Mouse (Mus musculus): ENCODE measurements around the gene Gm42791.

The Gm42791 gene

DNA sequence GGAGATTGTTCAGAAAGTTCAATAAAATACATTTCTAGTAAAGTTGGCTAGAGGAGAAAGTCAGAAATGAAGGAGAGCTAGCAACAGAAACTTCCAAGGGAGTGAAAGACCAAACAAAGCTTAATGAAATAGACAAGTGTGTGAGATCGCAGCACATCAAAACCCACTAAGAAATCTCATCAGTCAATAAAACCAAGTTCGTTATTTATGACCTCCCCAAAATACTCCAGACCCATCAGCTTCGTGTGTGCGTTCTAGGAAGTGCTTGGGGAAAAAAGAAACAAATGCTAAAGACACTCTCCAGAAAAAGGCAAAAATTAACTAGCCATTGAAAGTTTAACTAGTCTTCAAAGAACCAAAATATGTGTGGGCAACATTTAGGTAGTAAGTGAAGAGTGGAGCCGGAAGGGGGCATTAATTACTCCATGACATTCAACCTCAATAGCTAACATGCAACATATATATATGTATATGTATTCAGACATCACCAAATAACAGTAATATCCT lies 67.2 kb downstream of the Gm42791 start:
- no peak for DNase-seq (ENCODE audit: low spot score in 2 of 2)

DNA sequence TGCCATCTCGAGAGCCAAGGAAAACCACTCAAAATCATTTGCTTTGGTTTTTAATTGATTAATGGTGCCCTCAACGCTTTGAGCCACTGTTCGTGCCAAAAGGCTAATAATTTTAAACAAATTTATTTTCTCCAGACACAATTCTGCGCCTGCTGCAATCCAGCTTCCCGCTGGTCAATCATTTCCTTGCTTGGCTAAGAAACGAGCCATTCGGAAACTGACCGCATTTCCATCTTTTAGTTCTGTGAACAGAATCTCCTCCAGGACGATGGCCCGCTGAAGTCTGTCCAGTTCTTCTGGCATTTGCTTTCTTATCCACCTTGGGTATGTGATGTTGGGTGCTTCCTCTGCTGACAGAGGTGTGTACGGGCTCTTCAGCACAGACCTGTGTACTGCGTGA lies 70.4 kb downstream of the Gm42791 start:
- DNase-seq (ENCODE audit: low spot score in 2 of 2), result no peak

DNA sequence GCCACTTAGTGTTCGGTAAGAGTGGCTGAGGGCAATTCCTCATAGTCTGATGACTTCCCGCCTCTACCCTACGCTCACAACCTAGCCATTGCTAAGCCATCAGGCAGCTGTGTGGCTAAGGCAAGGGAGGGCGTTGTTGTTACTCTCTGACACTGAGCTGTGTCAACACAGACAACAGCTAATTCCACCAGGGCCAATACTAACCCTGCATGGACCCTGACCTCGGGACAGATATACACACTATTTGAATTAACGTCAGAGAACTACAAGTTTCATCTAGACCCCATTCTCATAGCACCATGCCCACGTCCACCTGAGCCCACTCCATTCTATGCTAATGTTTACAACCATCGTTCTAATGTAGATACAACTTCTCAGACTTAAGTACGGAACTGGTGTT lies 70.9 kb downstream of the Gm42791 start:
- DNase-seq (ENCODE audit: low spot score in 2 of 2), result no peak

DNA sequence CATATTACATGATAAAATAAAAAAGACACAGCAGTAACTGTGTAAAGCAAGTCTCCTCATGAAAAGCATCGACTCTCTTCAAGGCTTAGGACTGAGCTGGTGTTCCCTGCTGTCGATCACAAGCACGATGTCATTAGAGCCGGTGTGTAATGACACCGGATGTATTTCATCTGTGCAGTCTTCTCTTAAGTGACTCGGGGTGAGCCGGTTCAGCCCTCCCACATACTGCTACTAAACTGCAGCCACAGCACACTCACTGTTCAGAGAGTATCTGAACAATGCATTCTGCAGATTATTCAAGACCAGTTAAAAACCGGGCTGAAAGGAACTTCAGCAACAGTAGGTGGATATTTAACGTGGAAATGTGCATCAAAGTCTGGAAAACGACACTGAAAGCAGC lies 71.5 kb downstream of the Gm42791 start:
- no peak for DNase-seq (ENCODE audit: low spot score in 2 of 2)

DNA sequence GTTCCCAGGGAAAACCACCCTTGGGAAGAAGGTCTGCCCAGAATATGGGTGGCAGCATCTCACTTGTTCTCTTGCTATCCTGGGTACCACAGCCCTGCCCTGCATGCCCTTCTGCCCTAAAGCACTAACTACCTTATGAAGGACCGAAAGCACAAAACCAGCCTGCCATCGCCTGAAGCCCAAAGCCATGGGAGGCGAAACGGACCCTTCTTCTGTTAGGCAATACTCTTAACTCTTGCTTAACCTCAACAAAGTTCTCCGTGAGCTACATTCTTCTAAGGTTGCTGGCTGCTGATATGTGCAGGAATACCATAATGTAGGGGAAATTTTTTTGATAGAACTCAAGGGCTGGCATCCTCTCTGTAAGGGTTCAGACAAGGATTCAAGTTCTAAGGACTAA lies 72.2 kb downstream of the Gm42791 start:
- no peak for DNase-seq (ENCODE audit: low spot score in 2 of 2)

DNA sequence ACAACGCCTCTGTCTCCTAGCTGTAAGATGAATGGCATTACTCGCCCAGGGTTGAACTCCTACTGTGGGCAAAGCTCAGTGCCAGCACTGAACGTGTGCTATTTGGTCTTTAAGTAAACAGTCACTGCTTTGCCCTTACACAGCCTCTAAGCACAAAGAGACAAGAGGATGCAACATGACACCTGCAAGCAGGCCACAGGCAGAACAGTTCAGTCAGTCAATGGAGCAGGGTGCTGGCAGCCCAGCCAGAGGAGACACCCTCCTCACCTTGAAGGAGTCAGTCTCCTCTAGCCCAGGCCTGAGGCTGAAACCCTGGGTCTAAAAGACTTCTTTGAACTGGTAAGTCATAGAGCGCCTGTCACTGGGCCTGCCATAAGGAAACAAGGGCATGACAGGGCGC lies 76.9 kb downstream of the Gm42791 start:
- DNase-seq (ENCODE audit: low spot score in 2 of 2), result no peak

DNA sequence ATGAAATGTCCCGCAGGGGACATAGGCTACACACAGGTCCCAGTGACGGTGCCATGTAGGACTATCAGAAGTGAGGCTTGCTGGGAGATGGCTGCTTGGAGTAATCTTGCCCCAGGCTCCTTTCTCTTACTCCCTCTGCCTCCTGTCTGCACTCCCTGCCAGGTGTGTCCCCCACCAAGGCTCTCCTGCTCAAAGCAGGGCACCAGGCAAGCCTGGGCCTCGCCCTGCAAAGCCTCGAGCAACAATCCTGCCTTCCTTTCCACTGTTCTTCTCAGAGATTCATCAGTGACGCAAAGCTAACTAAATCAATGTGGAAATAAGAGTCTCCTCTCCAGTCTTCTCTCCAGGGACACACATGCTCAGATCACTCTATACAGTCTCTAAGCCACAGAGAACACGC lies 78.2 kb downstream of the Gm42791 start:
- no peak for DNase-seq (ENCODE audit: low spot score in 2 of 2)

DNA sequence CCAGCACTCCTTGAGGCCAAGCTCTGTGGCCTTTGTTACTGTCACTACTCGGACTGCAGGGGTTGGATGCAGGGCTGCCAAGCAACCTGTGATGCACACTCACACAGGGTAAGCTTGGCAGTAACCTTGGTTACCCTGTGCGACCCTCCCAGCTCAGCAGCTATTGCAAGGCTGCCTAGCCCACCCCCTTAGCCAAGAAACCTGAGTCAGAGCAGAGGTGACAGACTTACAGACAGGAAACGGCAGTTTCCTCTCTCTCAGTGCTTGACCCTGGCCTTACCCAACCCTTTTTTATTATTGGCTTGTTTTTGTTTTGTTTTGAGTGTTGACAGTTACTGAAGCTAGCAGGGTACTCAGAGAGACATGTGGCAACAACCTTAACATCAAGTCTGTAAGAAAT lies 82.7 kb downstream of the Gm42791 start:
- no peak for DNase-seq (ENCODE audit: low spot score in 2 of 2)

DNA sequence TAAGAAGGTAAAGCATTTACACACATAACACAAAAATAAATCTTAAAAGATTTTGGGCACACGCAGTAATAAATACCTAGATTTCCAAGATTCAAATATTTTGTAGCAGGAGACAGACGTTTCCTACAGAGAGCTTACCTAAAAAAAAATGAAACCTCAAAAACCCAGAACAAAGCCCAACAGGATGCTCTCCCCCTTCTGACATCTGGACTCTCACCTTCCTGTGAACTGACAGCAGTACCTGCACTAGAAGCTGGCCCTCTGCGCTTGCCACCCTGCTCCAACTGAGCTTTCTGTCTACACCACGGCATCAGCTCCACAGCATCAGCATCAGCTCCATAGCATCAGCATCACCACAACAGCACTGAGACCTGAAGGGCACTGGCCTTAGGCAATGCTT lies 84.9 kb downstream of the Gm42791 start:
- DNase-seq (ENCODE audit: low spot score in 2 of 2), result no peak

DNA sequence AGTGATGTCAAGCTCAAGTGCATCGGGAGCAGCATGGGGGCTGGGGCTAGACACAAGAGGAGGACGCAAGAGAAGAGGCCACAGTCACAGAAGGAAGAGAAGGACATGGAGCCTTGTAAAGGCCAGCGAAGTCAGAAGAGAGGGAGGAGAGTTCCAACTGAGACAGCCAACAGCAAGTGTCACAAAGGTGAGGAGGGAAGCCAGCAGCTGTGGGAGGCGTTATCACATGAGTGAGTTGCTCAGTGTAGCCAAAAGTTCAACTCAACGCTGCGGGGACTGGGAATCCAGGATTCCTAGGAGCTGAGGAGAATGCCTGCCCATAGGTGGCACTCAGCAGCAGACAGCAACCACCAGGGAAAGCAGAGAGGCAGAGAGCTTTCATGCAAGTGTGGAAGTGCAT lies 85.5 kb downstream of the Gm42791 start:
- DNase-seq (ENCODE audit: low spot score in 2 of 2), result no peak

DNA sequence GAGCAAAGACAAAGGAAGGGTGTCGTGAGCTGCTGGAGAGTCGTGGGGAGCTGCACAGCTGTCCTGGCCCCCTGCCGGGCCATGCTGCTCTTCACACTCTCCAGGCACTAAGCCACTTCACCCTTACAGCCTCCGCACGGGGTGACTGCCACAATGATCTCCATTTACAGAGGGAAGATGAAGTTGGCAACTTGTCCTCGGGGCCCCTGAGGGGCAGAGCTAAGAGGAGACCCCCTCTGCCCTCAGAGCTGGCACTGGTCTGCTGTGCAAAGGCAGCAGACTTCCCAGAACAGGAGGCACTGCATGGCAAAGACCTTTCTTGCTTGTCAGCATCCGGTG lies 85.9 kb downstream of the Gm42791 start:
- DNase-seq (ENCODE audit: low spot score in 2 of 2), result no peak

DNA sequence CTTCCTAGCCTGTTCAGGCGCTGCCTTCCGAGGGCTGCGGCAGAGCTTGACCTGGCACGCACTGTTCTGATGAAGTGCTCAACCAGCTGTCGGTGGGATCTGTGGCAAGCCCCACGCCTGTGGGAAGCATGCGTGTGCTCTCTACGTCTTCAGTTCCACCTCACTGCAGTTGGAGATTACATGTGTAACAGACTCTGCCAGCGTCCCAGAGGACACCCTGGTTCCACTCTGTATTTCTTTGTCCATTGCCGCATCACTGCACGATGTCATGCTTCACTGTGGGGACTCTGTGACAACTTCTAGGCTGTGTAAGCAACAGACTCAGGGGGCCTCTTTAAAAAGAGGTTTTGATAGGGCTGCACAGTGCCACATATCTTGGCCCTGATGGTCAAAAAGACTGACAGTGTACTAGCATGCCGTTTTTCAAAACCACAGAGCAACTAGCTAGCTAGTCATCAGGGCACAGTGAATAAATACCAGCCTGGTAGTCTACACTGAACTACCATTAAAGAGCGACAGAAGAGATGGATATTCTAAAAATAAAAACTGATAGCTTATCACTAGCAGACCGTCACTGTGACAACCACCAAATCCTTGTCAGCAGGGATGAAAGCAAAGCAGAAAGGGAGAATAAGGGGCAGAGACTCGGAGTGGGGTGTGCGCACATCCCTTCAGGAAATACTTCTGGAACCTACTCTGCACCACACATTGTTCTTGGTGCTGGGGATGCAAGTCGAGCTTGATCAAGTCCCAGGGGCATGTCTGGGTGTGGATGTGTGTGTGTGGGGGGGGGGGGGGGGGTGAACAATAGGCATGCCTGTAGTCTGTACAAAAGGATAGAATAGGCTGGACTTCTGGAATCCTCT lies 86.5 kb downstream of the Gm42791 start:
- DNase-seq (ENCODE audit: low spot score in 2 of 2), result no peak

DNA sequence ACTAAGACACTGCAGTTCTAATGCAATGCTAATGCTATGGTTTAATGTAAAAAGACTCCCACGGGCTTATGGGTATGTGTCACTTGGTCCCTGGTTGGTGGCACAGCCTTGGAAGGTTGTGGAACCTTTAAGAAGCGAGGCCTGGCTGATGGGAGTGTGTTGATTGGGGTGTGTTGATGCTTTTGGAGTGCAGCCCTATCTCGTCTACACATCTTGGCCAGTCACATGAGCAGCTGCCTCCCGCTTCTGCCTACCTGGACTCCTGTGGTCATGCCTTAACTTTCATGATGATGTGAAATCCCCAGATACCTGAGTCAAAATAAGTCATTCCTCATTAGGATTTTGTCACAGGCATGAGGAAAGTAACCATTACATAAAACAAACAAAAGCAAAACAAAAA lies 88.6 kb downstream of the Gm42791 start:
- DNase-seq (ENCODE audit: low spot score in 2 of 2), result no peak

DNA sequence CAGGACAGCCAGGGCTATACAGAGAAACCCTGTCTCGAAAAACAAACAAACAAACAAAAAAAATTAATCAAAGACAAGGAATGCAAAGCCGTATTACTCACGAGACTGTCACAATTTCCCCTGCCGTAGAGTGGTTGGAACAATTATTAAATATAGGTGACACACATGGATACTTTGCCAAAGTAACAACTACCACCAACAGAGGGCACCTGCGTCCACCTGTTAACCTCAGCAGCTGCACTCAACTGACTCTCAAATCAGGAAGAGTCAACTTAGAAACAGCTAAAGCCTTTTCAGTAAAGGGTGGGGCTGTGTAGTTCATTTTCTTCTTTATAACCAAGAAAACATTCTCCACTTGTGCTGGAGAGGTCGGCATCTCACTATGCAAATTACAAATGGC lies 90.1 kb downstream of the Gm42791 start:
- DNase-seq (ENCODE audit: low spot score in 2 of 2), result peak; percentile 67 to 74

DNA sequence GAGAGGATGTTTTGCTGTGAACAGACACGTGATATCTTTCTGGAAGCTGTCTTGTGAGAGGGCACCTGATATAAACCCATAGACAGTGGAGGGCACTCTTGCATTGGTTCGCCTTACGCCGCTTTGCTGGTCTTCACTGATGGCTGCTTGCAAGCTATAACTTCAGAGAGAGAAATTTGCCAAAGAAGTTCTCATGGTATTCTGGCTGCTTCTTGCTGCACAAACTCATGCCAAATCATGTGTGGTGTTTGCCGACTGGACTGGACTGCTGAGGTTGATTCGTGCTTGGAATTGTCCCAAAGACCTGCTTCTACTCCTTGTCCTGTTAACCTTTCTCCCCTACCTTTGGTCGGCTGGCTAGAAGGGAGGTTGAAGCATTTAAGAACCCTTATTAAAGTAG lies 95.6 kb downstream of the Gm42791 start:
- DNase-seq (ENCODE audit: low spot score in 2 of 2), result no peak

DNA sequence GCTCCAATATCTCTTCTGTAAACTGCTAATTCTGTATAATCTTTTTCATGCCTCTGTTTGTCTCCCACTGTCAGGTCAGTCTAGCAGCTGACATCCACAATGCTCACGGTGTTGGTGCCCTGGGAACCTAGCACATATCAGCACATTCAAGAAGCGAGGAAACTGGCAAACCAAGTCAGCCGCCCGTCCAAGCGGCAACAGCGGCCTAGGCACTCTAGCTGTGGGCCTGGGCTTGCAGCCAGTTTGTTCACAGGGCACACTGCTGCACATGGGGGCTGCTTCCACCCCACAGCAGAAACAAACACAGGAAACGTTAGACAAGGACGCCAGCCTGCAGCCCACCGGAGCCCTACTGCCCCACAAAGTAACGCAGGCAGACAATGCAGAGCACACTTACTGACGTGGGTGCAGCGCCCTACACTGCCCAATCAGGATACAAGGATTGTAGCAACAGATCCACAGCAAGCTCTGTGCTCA lies 97.0 kb downstream of the Gm42791 start:
- DNase-seq (ENCODE audit: low spot score in 2 of 2), result peak; percentile 43 to 72

DNA sequence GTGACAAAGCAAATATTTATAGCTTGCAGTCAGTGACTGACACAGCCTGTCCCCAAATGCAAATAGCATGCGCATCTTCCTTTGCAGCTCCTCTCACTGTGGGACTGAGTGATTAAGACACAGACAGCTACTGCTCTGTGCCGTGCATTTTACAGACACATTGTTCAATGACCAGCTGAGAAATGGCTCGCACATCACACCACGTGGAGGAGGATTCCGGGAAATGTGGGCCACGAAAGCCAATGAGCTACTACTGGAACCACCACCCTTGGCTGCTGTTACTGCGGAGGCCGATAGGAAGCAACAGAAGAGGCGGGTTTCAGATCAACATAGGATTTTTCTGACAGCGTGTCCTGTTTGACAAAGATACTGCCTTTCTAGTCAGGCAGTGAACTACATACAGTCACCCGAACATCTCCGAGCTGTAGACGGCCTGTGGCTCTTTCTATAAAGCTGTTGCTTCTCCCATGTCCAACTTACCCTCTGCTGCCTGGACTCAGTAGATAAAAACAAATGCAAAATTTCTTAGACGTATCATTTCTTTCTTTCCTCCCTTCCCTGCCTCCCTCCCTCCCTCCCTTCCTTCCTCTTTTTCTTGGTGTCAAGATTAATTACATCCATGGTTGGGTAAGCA lies 97.8 kb downstream of the Gm42791 start:
- DNase-seq (ENCODE audit: low spot score in 2 of 2), result peak; percentile 70 to 78

DNA sequence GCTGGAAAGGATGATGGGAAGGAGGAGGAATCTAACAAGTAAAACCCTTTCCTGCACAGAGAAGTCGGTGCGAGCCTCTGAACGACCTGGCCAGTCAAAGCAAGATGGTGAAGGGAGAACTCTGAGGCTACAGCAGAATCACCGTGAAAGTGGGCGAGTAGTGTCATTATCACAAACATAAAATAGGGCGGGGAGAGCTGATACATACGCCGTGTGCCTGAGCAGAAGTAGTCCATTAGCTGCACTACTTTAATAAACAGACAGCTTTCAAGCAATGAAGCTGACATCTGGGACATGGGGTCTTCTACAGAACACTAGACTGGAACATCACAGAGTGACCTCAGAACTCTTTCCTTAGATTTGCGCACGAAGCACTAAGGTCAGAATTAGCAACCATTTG lies 98.4 kb downstream of the Gm42791 start:
- no peak for DNase-seq (ENCODE audit: low spot score in 2 of 2)

DNA sequence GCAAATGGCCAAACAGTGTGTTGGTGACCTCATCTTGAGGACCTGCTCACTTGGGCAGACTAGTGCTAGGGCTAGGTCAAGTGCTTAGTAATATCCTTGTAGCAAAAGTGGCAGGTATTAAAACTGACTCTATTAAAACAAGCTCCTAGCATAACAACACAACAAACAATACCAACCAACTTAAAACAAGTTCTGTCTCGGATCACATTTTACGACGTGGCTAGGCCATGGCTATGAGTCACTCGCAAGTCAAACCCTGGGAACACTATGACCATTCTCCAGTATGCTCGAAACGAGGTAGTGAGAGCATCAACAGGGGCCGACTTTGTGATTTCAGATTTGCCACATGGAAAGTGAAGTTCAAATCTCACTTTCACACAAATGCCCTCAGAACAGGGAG lies 99.1 kb downstream of the Gm42791 start:
- no peak for DNase-seq (ENCODE audit: low spot score in 2 of 2)

DNA sequence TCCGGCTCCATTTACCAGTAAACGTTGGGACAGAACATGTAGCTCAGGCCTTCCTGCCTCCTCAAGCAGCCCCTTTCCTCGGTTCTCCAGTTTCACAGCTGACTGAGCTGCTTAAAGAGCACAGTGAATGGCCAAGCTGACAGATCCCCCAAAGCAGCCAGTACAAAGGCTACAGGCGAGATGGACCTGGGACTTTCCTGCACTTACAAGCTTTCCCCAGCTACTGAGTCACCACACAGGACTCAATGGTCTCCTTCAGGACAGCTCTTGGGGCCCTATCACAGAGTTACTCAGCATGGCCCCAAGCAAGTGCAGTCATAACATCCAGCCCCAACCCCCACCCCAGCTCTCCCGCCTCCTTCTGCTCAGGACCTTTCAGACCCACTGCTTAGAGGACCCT lies 99.9 kb downstream of the Gm42791 start:
- no peak for DNase-seq (ENCODE audit: low spot score in 2 of 2)

DNA sequence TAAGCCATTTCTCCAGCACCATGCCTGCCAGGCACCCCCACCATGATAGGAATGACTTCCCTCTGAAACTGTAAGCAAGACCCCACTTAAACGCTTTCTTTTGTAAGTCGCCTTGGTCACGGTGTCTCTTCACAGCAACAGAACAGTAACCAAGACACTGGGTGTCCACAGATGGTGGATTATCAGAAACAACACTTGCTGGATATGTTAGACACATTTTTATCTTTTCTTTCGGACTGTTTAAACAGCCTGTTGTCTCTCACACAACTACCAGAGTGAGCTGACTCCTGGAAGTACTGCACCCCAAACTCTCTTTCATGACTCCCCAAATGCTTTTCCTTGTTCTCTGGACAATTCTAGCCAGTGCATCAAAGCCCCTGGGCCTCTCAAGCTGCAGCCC lies 104.7 kb downstream of the Gm42791 start:
- DNase-seq (ENCODE audit: low spot score in 2 of 2), result no peak

DNA sequence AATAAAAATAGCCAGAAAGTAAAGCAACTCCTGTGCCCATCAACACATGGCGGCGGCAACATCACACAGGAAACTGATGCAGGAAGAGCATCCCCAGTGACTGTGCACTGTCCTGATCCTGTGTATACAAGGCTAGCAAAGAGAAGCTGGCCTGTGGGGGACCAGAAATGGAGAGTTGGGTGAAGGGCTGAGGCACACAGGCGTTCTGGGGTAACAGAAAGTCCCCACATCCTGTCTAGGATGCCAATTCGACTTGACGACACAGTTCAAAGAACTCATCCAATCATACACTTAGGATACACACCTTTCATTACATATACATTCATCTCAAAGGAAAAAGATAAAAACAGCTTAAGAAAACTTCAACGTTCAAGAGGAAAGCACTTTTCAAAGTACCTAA lies 106.9 kb downstream of the Gm42791 start:
- no peak for DNase-seq (ENCODE audit: low spot score in 2 of 2)

Data from spleen, postnatal 4 days (tissue).